Mouse (Mus musculus) G1E (cell line): ENCODE data around the gene Ski.

Experiments
- CTCF ChIP-seq: IDR thresholded peaks from 2 replicates; pipeline ENCODE4 v1.5.1; 2012; ENCODE audit warnings: low read depth, low read length, inconsistent platforms, mixed read lengths
- GATA1 ChIP-seq: IDR thresholded peaks from 2 replicates; pipeline ENCODE4 v1.6.1; 2012; ENCODE audit warnings: borderline replicate concordance, low read length, inconsistent platforms, mixed read lengths
- GATA2 ChIP-seq: IDR thresholded peaks from 2 replicates; pipeline ENCODE4 v1.6.1; 2012; ENCODE audit warnings: low read depth, low read length, inconsistent platforms, borderline replicate concordance
- POLR2AphosphoS5 ChIP-seq: IDR thresholded peaks from 2 replicates; pipeline ENCODE4 v1.6.1; 2012; ENCODE audit warnings: low read depth, low read length, inconsistent platforms; ENCODE audit not compliant: insufficient replicate concordance

DNA sequence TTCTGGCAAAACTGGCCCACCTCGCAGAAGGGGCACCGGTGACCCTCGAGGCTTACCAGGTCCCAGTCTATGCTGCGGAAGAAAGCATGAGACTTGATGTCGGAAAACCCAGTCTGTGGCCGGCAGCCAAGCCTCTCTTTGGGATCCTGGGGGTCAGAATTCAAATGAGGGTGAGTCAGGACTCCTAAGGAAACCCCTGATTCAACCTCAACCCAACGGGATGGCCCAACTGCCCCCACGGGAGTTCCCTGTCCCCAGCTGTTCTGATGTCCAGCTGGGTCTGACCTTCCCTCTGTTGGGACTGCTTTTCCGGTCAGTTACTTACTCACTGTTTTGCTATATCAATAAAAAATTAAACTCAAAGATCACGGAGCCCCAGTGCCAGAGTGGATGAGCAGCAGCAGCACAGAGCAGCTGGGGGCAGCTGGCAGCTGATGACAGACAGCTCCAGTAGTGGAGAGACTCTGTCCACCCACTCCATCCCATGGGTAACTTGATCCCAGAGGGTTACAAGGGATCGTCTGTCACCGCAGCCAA, 45.3 kb upstream of the Ski start:
- no peak for TF ChIP-seq CTCF
- TF ChIP-seq GATA2: no peak
- TF ChIP-seq GATA1: no peak
- TF ChIP-seq POLR2AphosphoS5: no peak
